Mouse (Mus musculus) spleen, adult 2 months (tissue): ENCODE results near the gene Zdhhc16.

Experiments
- CTCF ChIP-seq: fragments of 200-500 bp; IDR thresholded peaks from 2 replicates; pipeline ENCODE4 v1.5.1; 2011; ENCODE audit warnings: mild to moderate bottlenecking, inconsistent platforms; ENCODE audit not compliant: insufficient read depth, insufficient read length, insufficient replicate concordance; ENCODE audit errors: extremely low read depth
- POLR2A ChIP-seq: fragments of 200-500 bp; IDR thresholded peaks from 2 replicates; pipeline ENCODE4 v1.6.1; 2011; ENCODE audit warnings: low read depth, low read length, inconsistent platforms

DNA sequence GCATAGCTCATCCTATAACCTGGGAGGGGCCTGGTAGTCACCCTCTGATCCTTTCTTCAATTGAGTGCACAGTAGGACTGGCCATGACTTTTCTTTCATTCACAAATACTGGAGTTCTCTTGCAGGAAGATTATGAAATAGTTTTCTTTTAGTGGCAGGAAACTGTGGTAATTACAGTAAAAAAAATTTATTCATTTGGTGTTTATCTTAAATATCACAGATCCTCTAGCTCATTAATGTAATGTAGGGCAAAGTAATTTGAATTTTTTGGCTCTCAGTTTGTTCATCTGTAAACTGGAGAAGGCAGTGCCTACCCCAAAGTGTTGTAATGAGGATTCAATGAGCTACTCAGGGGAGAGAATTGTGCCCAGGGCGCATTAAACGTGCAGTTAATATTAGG lies 59.7 kb downstream of the Zdhhc16 start:
- TF ChIP-seq CTCF (no peak), POLR2A (no peak)
